Mouse (Mus musculus) megakaryocyte, embryonic 14.5 days (primary cell): Measurements from ENCODE around the gene Vinac1.

ENCODE experiments used
- FLI1 ChIP-seq: IDR thresholded peaks from 2 replicates; pipeline ENCODE4 v1.6.1; 2012; ENCODE audit warnings: low read length, inconsistent platforms, mixed read lengths
- GATA1 ChIP-seq: IDR thresholded peaks from 3 replicates; pipeline ENCODE4 v1.6.1; 2012; ENCODE audit warnings: mixed read lengths, low read length, inconsistent platforms, borderline replicate concordance

GRCm38 (mm10) chr2:129040567-129040966 lies 7.4 kb downstream of the Vinac1 start:
- TF ChIP-seq GATA1 = no peak
- TF ChIP-seq FLI1 = no peak
